Mouse (Mus musculus) kidney, postnatal 25 days (tissue): Measurements from ENCODE around the gene Kctd2.
"Not testable (repeated sequence)": the region's sequence is repeated elsewhere in the genome, so short reads cannot be mapped to it uniquely, and the experiment has no call there.

Source experiments
- DNase-seq, 2 experiments: peaks; one replicate each; pipeline ENCODE4 v3.0.0; 2021; ENCODE audit warnings: mixed read lengths in 2 of 2

Kctd2 gene

GRCm38 (mm10) chr11:115439906-115440595, 20.1 kb downstream of the Kctd2 start, which contains the start of gene Trim80:
TSS of gene Trim80 (plus strand) at chr11:115440545.
- no peak for DNase-seq

- DNase-seq: no peak
Observed at GRCm38 (mm10) chr11:115441417-115441816, 21.5 kb downstream of the Kctd2 start.

- peak; percentile 72 to 83 for DNase-seq
Observed at GRCm38 (mm10) chr11:115446906-115447305, 27.0 kb downstream of the Kctd2 start.

GRCm38 (mm10) chr11:115447321-115447885, 27.5 kb downstream of the Kctd2 start:
- DNase-seq: peak; percentile 60 to 84

GRCm38 (mm10) chr11:115448075-115448474, 28.1 kb downstream of the Kctd2 start:
- DNase-seq: peak; percentile 80 to 90

GRCm38 (mm10) chr11:115448998-115449397, 29.1 kb downstream of the Kctd2 start:
- DNase-seq: peak; percentile 81 to 93

GRCm38 (mm10) chr11:115450176-115450575, 30.2 kb downstream of the Kctd2 start:
- peak; percentile 41 to 69 for DNase-seq

GRCm38 (mm10) chr11:115451781-115452241, 31.9 kb downstream of the Kctd2 start:
- DNase-seq: peak; percentile 38 to 65

- no peak for DNase-seq
Observed at GRCm38 (mm10) chr11:115452281-115452860, 32.4 kb downstream of the Kctd2 start.

- DNase-seq: peak in 1 of 2 experiments; percentile 80
Observed at GRCm38 (mm10) chr11:115453306-115453705, 33.4 kb downstream of the Kctd2 start.

GRCm38 (mm10) chr11:115454822-115455221, 34.9 kb downstream of the Kctd2 start:
- not testable (repeated sequence) for DNase-seq

- DNase-seq: no peak
Observed at GRCm38 (mm10) chr11:115455619-115456018, 35.7 kb downstream of the Kctd2 start.

GRCm38 (mm10) chr11:115456182-115456581, 36.3 kb downstream of the Kctd2 start:
- DNase-seq: no peak

GRCm38 (mm10) chr11:115457405-115457804, 37.5 kb downstream of the Kctd2 start:
- peak; percentile 66 to 68 for DNase-seq

- no peak for DNase-seq
Observed at GRCm38 (mm10) chr11:115460976-115461375, 41.0 kb downstream of the Kctd2 start.

GRCm38 (mm10) chr11:115461846-115462242, 41.9 kb downstream of the Kctd2 start:
- DNase-seq: no peak

- peak; percentile 43 to 80 for DNase-seq
Observed at GRCm38 (mm10) chr11:115462243-115462891, 42.4 kb downstream of the Kctd2 start, which contains the start of gene Slc16a5. TSS of gene Slc16a5 (plus strand) at chr11:115462474.

GRCm38 (mm10) chr11:115463397-115463796, 43.5 kb downstream of the Kctd2 start:
- peak; percentile 56 to 85 for DNase-seq

GRCm38 (mm10) chr11:115464851-115465250, 44.9 kb downstream of the Kctd2 start:
- no peak for DNase-seq

- DNase-seq: no peak
Observed at GRCm38 (mm10) chr11:115467217-115467618, 47.3 kb downstream of the Kctd2 start.

- no peak for DNase-seq
Observed at GRCm38 (mm10) chr11:115472183-115472582, 52.3 kb downstream of the Kctd2 start.

GRCm38 (mm10) chr11:115473626-115474275, 53.8 kb downstream of the Kctd2 start:
- peak; percentile 93 to 98 for DNase-seq
